Mouse (Mus musculus): ENCODE measurements around the gene Olfr1338. TPM values are rescaled to one million over a fixed set of nuclear protein-coding genes. Genes with fewer than 3 reads are reported as not detected.

Olfr1338 gene
- not detected for polyA plus RNA-seq (2014; fragmentation: Illumina TruSeq; extraction: RNeasy Lipid Tissue Mini Kit (QIAGEN cat#74804); ENCODE audit: low replicate concordance)

GRCm38 (mm10) chr4:118758637-118759036 lies at the start of gene Olfr1338:
Gene Olfr1338, minus strand, starts transcription at chr4:118758737.

GRCm38 (mm10) chr4:118782486-118782885 lies 23.9 kb upstream of the Olfr1338 start, which contains the start of gene Olfr1337:
Gene Olfr1337, minus strand, starts transcription at chr4:118782586.

GRCm38 (mm10) chr4:118731875-118732274 lies 26.7 kb downstream of the Olfr1338 start, which contains the start of gene Olfr1339:
Gene Olfr1339, plus strand, starts transcription at chr4:118732175.

GRCm38 (mm10) chr4:118719838-118720237 lies 38.7 kb downstream of the Olfr1338 start, which contains the start of gene Olfr1340:
Gene Olfr1340, plus strand, starts transcription at chr4:118720138.

GRCm38 (mm10) chr4:118703223-118703622 lies 55.3 kb downstream of the Olfr1338 start, which contains the start of gene Olfr1341:
Gene Olfr1341, plus strand, starts transcription at chr4:118703523.

Other genes starting within 250 kb of the Olfr1338 start
- gene 2610528J11Rik, start 231.7 kb downstream of the Olfr1338 start, polyA plus RNA-seq (2014; fragmentation: Illumina TruSeq; extraction: RNeasy Lipid Tissue Mini Kit (QIAGEN cat#74804); ENCODE audit: low replicate concordance), result 12.7 TPM
- gene Tmem125, start 214.7 kb downstream of the Olfr1338 start, polyA plus RNA-seq (2014; fragmentation: Illumina TruSeq; extraction: RNeasy Lipid Tissue Mini Kit (QIAGEN cat#74804); ENCODE audit: low replicate concordance), result 3.4 TPM
- gene Cfap57, start 138.0 kb downstream of the Olfr1338 start, polyA plus RNA-seq (2014; fragmentation: Illumina TruSeq; extraction: RNeasy Lipid Tissue Mini Kit (QIAGEN cat#74804); ENCODE audit: low replicate concordance), result not detected
- gene Ebna1bp2, start 137.9 kb downstream of the Olfr1338 start, polyA plus RNA-seq (2014; fragmentation: Illumina TruSeq; extraction: RNeasy Lipid Tissue Mini Kit (QIAGEN cat#74804); ENCODE audit: low replicate concordance), result 9.5 TPM
- gene Olfr62, start 99.8 kb downstream of the Olfr1338 start, polyA plus RNA-seq (2014; fragmentation: Illumina TruSeq; extraction: RNeasy Lipid Tissue Mini Kit (QIAGEN cat#74804); ENCODE audit: low replicate concordance), result not detected
- gene Olfr1342, start 66.0 kb downstream of the Olfr1338 start, polyA plus RNA-seq (2014; fragmentation: Illumina TruSeq; extraction: RNeasy Lipid Tissue Mini Kit (QIAGEN cat#74804); ENCODE audit: low replicate concordance), result not detected
- gene Olfr1341, start 55.2 kb downstream of the Olfr1338 start, polyA plus RNA-seq (2014; fragmentation: Illumina TruSeq; extraction: RNeasy Lipid Tissue Mini Kit (QIAGEN cat#74804); ENCODE audit: low replicate concordance), result not detected
- not detected for gene Olfr1340, start 38.6 kb downstream of the Olfr1338 start, polyA plus RNA-seq (2014; fragmentation: Illumina TruSeq; extraction: RNeasy Lipid Tissue Mini Kit (QIAGEN cat#74804); ENCODE audit: low replicate concordance)
- gene Olfr1339, start 26.6 kb downstream of the Olfr1338 start, polyA plus RNA-seq (2014; fragmentation: Illumina TruSeq; extraction: RNeasy Lipid Tissue Mini Kit (QIAGEN cat#74804); ENCODE audit: low replicate concordance), result not detected
- gene Olfr1337, start 23.8 kb upstream of the Olfr1338 start, polyA plus RNA-seq (2014; fragmentation: Illumina TruSeq; extraction: RNeasy Lipid Tissue Mini Kit (QIAGEN cat#74804); ENCODE audit: low replicate concordance), result not detected
- gene Olfr1335, start 51.2 kb upstream of the Olfr1338 start, polyA plus RNA-seq (2014; fragmentation: Illumina TruSeq; extraction: RNeasy Lipid Tissue Mini Kit (QIAGEN cat#74804); ENCODE audit: low replicate concordance), result not detected
- gene Olfr1333, start 77.5 kb upstream of the Olfr1338 start, polyA plus RNA-seq (2014; fragmentation: Illumina TruSeq; extraction: RNeasy Lipid Tissue Mini Kit (QIAGEN cat#74804); ENCODE audit: low replicate concordance), result not detected
- not detected for gene Olfr1331, start 105.9 kb upstream of the Olfr1338 start, polyA plus RNA-seq (2014; fragmentation: Illumina TruSeq; extraction: RNeasy Lipid Tissue Mini Kit (QIAGEN cat#74804); ENCODE audit: low replicate concordance)
- gene Olfr1330, start 129.9 kb upstream of the Olfr1338 start, polyA plus RNA-seq (2014; fragmentation: Illumina TruSeq; extraction: RNeasy Lipid Tissue Mini Kit (QIAGEN cat#74804); ENCODE audit: low replicate concordance), result not detected
- gene Olfr1329, start 158.7 kb upstream of the Olfr1338 start, polyA plus RNA-seq (2014; fragmentation: Illumina TruSeq; extraction: RNeasy Lipid Tissue Mini Kit (QIAGEN cat#74804); ENCODE audit: low replicate concordance), result not detected
- not detected for gene Olfr1328, start 179.9 kb upstream of the Olfr1338 start, polyA plus RNA-seq (2014; fragmentation: Illumina TruSeq; extraction: RNeasy Lipid Tissue Mini Kit (QIAGEN cat#74804); ENCODE audit: low replicate concordance)
- gene Lao1, start 202.8 kb upstream of the Olfr1338 start, polyA plus RNA-seq (2014; fragmentation: Illumina TruSeq; extraction: RNeasy Lipid Tissue Mini Kit (QIAGEN cat#74804); ENCODE audit: low replicate concordance), result not detected